Mouse (Mus musculus): Measurements from ENCODE around the gene Nrbf2. TPM values are rescaled to one million over a fixed set of nuclear protein-coding genes. Genes with fewer than 3 reads are reported as not detected.
A peak's percentile ranks its signal among the peaks of the same experiment; 100 is the strongest.

Nrbf2 gene
- polyA plus RNA-seq, 1 experiment from 2014 or later, result 42.5 TPM

DNA sequence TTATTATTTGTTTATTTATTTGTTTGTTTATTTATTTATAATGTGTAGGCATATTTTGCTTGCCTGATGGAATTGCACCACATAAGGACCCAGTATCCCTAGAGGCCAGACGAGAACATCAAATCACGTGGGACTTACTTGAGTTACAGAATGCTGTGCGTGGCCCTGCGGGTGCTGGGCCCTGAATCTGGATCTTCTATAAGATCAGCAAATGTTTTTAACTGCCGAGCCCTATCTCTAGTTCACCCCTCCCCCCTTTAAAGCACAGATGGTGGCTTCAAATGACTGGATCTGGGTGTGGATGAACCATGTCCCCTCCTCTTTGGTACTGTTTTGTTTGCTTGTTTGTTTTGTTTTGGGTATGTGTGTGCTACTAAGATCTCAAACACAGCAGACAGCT is 10.2 kb upstream of the Nrbf2 start:
- WGBS, result 76% methylated on average over 5 of the region's 5 CpGs
- ATAC-seq (ENCODE audit: insufficient number of reproducible peaks, insufficient read depth, low FRiP score, low TSS enrichment, low read depth), result no peak

DNA sequence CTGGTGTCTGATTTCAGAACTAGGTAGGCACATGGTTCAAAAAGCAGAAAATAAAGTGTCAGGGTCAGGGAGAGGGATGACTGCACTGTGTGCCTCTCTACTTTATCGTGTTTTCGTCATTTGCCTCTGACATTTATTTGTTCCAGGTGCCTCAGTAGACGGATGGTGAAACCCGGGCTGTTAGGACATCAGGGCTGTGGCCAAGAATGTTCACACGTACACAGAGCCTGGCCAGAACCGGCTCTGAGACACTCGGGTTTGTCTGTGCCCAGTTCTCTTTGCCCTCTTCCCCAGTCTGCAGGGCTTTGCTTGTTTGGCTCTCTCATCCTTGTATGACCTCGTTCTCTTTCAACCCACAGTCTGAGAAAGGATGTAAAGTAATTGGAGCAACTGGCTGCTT is 6.0 kb upstream of the Nrbf2 start:
- no peak overlapping the region for H3K27ac ChIP-seq
- no peaks in the 10 kb centered on the region for H3K36me3 ChIP-seq
- no peak overlapping the region for H3K9ac ChIP-seq (replicated peaks)
- no peak overlapping the region for H3K4me3 ChIP-seq (replicated peaks)
- H3K27me3 ChIP-seq, result no peaks in the 10 kb centered on the region
- 31% methylated on average over 8 of the region's 8 CpGs for WGBS
- no peaks in the 10 kb centered on the region; the same call in 1 of the 2 replicates for H3K4me1 ChIP-seq (replicated peaks)
- H3K4me2 ChIP-seq, result no peak overlapping the region
- H3K9me3 ChIP-seq, result no peaks in the 10 kb centered on the region
- no peak for ATAC-seq (ENCODE audit: insufficient number of reproducible peaks, insufficient read depth, low FRiP score, low TSS enrichment, low read depth)

More for the DNA sequence above, 10.2 kb upstream of the Nrbf2 start:
- H3K27me3 ChIP-seq, result no peaks in the 10 kb centered on the region
- H3K4me1 ChIP-seq (replicated peaks), result peaks cover 4% of the 10 kb centered on the region; the same call in 1 of the 2 replicates
- H3K9me3 ChIP-seq, result no peaks in the 10 kb centered on the region
- H3K36me3 ChIP-seq, result no peaks in the 10 kb centered on the region
- no peak overlapping the region for H3K27ac ChIP-seq
- no peak overlapping the region for H3K4me2 ChIP-seq
- no peak overlapping the region for H3K9ac ChIP-seq (replicated peaks)
- no peak overlapping the region for H3K4me3 ChIP-seq (replicated peaks)

DNA sequence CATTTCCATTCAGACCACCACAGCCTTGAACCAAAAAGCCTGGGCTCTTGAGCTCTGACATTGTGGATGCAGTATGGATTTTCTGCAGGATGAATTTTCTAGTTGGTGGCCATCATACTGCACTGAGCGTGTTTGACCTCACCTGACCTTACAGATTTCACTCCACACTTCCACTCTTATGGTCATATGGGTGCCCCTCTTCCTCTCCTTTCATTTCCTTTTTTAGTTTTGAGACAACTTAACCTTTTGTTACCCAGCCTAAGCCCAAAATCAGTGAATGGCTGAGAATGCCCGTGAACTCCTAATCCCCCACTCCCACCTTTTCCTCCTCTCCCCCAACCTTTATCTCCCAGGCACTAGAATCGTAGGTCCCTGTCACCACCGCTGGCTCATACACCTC is 5.5 kb upstream of the Nrbf2 start:
- WGBS, result 60% methylated on average over 4 of the region's 4 CpGs

DNA sequence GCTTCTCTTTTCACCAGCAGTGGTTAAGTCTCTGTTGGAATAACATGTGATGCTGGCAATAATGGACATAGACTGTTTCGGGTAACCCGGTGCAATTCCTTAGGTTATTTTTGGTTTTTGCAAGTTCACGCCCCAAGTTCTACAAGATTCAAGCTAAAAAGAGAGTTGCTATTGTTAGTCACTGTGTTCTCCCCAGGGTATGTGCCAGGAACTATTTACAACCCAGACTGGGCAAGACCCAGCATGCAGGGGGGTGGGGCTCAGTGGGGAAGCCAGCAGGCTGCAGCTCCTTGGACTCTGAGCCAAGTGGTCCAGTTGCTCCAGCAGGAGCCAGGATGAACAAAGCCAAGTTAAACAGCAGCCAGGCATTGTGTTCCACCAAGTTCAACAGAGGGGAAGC is 2.8 kb upstream of the Nrbf2 start:
- WGBS, result 73% methylated on average over 3 of the region's 3 CpGs
- no peak for ATAC-seq (ENCODE audit: insufficient number of reproducible peaks, insufficient read depth, low FRiP score, low TSS enrichment, low read depth)
- Histone ChIP-seq H3K4me2 (no peak overlapping the region), H3K36me3 (no peaks in the 10 kb centered on the region), H3K9me3 (no peaks in the 10 kb centered on the region), H3K9ac (replicated peaks) (no peak overlapping the region), H3K27ac (no peak overlapping the region), H3K4me1 (replicated peaks) (peaks cover 15% of the 10 kb centered on the region), H3K27me3 (no peaks in the 10 kb centered on the region), H3K4me3 (replicated peaks) (no peak overlapping the region)

More for the DNA sequence above, 5.5 kb upstream of the Nrbf2 start:
- Histone ChIP-seq H3K4me2 (no peak overlapping the region), H3K4me3 (replicated peaks) (no peak overlapping the region), H3K36me3 (no peaks in the 10 kb centered on the region), H3K27me3 (no peaks in the 10 kb centered on the region), H3K27ac (no peak overlapping the region), H3K4me1 (replicated peaks) (no peaks in the 10 kb centered on the region; the same call in 1 of the 2 replicates), H3K9ac (replicated peaks) (no peak overlapping the region), H3K9me3 (no peaks in the 10 kb centered on the region)
- no peak for ATAC-seq (ENCODE audit: insufficient number of reproducible peaks, insufficient read depth, low FRiP score, low TSS enrichment, low read depth)

DNA sequence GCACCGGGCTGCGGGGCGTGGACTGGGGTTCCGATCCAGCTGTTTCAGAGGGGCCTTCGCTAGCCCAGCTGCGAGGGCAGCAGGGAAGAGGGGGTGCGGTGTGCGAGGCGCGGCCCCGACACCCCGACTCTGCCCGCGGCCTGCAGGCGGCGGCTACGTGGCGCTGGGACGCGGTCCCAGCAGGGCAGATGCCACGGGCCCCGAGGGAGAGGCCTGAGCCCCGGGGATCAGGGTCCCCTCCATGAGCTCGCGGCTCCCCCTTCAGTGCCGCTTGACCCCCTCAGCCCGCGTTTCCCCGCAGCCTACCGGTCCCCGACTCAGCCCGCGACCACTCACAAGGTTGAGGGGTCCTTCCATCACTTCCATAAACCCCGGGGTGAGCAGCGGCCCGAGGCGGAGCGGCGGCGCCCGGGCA is 337 bp downstream of the Nrbf2 start:
- H3K9me3 ChIP-seq, result no peaks in the 10 kb centered on the region
- peak overlapping the region; percentile 92 for H3K4me3 ChIP-seq (replicated peaks)
- under 1% methylated on average over 41 of the region's 41 CpGs for WGBS
- ATAC-seq (ENCODE audit: insufficient number of reproducible peaks, insufficient read depth, low FRiP score, low TSS enrichment, low read depth), result no peak; the same call in 1 of the 2 replicates
- peak overlapping the region; percentile 91 for H3K9ac ChIP-seq (replicated peaks)
- H3K27me3 ChIP-seq, result no peaks in the 10 kb centered on the region
- H3K4me2 ChIP-seq, result peak overlapping the region; percentile 83
- H3K27ac ChIP-seq, result 0 out of 2 replicates have a peak overlapping the region, but pooled peaks have one; percentile 41
- peaks cover 23% of the 10 kb centered on the region for H3K4me1 ChIP-seq (replicated peaks)
- no peaks in the 10 kb centered on the region for H3K36me3 ChIP-seq

DNA sequence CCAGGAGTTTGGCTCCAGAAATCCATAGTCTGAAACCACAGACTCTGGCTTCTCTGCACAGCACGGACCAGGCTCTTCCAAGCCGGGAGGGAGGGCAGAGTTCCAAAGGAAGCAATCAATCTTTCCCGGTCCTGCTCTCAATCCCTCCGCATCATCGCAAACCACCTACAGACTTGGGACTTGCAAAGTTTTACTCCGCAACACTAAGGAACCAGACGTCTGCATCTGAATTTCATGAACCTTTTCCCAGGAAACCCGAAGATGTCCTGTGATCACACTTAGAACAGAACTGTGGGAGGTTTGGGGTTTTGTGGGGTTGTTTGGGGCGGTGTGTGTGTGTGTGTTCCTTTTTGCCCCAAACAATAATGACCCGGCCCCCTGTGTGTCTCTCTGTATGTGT is 794 bp downstream of the Nrbf2 start:
- Histone ChIP-seq H3K4me1 (replicated peaks) (peaks cover 23% of the 10 kb centered on the region), H3K9me3 (no peaks in the 10 kb centered on the region)
- 2% methylated on average over 10 of the region's 10 CpGs for WGBS

DNA sequence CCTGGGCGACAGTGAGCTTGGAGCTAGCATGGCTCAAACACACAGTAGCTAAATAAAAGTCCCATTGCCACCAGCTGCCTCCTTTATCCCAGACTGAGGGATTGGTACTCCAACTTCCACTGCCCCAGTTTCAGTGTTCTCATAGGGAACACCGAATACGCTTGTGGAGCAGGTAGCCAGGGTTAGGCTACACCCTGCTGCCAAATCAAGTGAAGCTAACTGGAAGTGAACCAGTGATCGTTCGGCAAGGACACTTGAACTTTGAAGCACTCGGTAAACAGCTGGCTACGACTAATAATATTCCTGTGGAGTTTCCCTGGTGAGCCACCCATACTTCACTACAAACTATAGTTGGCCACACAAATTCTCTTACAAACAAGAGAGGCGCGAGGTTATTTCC is 1.6 kb downstream of the Nrbf2 start:
- peak overlapping the region; percentile 92 for H3K4me3 ChIP-seq (replicated peaks)
- 85% methylated on average over 9 of the region's 9 CpGs for WGBS

More for the DNA sequence above, 794 bp downstream of the Nrbf2 start:
- H3K4me2 ChIP-seq, result peak overlapping the region; percentile 83
- ATAC-seq (ENCODE audit: insufficient number of reproducible peaks, insufficient read depth, low FRiP score, low TSS enrichment, low read depth), result no peak
- H3K36me3 ChIP-seq, result no peaks in the 10 kb centered on the region
- 0 out of 2 replicates have a peak overlapping the region, but pooled peaks have one; percentile 41 for H3K27ac ChIP-seq
- peak overlapping the region; percentile 91 for H3K9ac ChIP-seq (replicated peaks)
- H3K27me3 ChIP-seq, result no peaks in the 10 kb centered on the region
- peak overlapping the region; percentile 92 for H3K4me3 ChIP-seq (replicated peaks)

DNA sequence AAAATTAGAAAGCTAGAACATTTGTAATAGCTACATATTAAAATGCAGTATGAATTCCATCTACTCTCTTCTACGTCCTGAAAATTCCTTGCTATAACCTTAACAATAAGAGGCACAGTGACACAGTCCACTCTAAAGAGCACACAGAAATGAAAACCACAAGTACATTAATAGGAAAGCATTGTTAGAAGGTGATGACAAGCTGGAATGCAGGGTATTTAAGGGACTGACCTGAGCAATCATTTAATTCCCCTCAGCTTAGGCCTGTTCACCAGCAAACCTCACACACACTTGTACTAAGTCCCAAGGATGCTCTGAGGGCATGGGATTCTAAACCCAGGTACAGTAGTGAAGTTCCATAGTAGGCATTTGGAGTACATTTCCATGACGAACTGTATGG is 2.6 kb downstream of the Nrbf2 start:
- Histone ChIP-seq H3K4me3 (replicated peaks) (no peak overlapping the region), H3K9ac (replicated peaks) (no peak overlapping the region), H3K36me3 (no peaks in the 10 kb centered on the region), H3K27me3 (no peaks in the 10 kb centered on the region), H3K27ac (no peak overlapping the region), H3K4me2 (no peak overlapping the region), H3K9me3 (no peaks in the 10 kb centered on the region), H3K4me1 (replicated peaks) (peaks cover 23% of the 10 kb centered on the region)
- ATAC-seq (ENCODE audit: insufficient number of reproducible peaks, insufficient read depth, low FRiP score, low TSS enrichment, low read depth), result no peak
- 62% methylated on average over 2 of the region's 2 CpGs for WGBS

More for the DNA sequence above, 1.6 kb downstream of the Nrbf2 start:
- no peaks in the 10 kb centered on the region for H3K27me3 ChIP-seq
- H3K36me3 ChIP-seq, result no peaks in the 10 kb centered on the region
- no peak overlapping the region for H3K27ac ChIP-seq
- peak overlapping the region; percentile 91; the same call in 1 of the 2 replicates for H3K9ac ChIP-seq (replicated peaks)
- H3K4me1 ChIP-seq (replicated peaks), result peaks cover 23% of the 10 kb centered on the region
- no peaks in the 10 kb centered on the region for H3K9me3 ChIP-seq
- H3K4me2 ChIP-seq, result peak overlapping the region; percentile 83
- no peak for ATAC-seq (ENCODE audit: insufficient number of reproducible peaks, insufficient read depth, low FRiP score, low TSS enrichment, low read depth)

DNA sequence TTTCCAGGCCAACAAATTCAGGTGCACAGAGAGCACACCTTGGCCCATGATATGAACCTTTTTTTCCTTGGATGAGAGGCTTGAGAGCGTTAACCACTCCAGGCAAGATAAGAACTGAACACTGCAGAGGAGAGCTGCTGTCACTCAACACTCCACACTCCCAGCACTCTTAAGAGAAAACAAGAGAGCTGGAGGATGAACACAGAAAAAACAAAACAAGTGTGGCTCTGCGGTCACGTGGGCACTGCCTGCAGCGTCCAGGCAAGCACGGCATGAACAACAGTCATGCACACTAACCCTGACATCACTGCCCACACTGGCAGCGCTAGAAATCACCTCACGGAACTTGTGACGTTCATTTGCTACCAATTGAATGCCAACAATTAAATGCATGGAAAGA is 3.3 kb downstream of the Nrbf2 start:
- Histone ChIP-seq H3K27me3 (no peaks in the 10 kb centered on the region), H3K36me3 (no peaks in the 10 kb centered on the region), H3K4me3 (replicated peaks) (no peak overlapping the region), H3K9ac (replicated peaks) (no peak overlapping the region), H3K4me1 (replicated peaks) (peaks cover 23% of the 10 kb centered on the region), H3K9me3 (no peaks in the 10 kb centered on the region), H3K27ac (no peak overlapping the region), H3K4me2 (no peak overlapping the region)
- no peak for ATAC-seq (ENCODE audit: insufficient number of reproducible peaks, insufficient read depth, low FRiP score, low TSS enrichment, low read depth)
- 88% methylated on average over 8 of the region's 8 CpGs for WGBS

DNA sequence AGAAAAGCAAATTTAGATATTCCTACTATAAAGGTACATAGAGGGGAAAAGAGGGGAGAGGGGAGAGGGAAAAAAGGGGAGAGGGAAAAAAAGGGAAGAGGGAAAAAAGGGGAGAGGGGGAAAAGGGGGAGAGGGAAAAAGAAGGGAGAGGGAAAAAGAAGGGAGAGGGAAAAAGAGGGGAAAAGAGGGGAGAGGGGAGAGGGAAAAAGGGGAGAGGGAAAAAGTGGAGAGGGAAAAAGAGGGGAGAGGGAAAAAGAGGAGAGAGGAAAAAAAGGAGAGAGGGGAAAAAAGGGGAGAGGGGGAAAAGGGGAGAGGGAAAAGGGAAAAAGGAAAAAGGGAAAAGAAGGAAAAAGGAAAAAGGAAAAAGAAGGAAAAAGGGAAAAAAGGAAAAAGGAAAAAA is 9.2 kb downstream of the Nrbf2 start:
- H3K27ac ChIP-seq, result no peak overlapping the region
- no peak for ATAC-seq (ENCODE audit: insufficient number of reproducible peaks, insufficient read depth, low FRiP score, low TSS enrichment, low read depth)
- no peak overlapping the region for H3K9ac ChIP-seq (replicated peaks)
- H3K27me3 ChIP-seq, result no peaks in the 10 kb centered on the region
- no peaks in the 10 kb centered on the region for H3K4me1 ChIP-seq (replicated peaks)
- H3K4me3 ChIP-seq (replicated peaks), result no peak overlapping the region
- H3K9me3 ChIP-seq, result no peaks in the 10 kb centered on the region
- H3K36me3 ChIP-seq, result peaks cover 39% of the 10 kb centered on the region
- H3K4me2 ChIP-seq, result no peak overlapping the region

DNA sequence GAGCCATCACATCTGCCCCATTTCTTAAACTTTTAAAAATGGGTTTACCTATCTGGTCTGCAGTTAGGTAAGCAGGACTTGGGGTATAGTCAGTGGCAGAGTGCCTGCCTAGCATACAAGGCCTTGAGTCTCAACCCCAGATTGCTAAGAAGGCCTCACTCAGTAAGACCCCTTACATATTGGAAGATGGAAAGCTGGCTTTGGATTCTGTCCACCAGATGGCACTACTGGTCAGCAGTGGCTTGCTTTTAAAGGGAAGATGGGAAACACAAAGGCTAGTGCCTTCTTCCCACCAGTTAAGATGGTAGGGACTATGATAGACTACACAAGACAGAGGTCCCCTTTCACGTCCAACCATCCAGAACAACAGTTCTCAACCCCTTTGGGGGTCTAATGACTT is 20.3 kb downstream of the Nrbf2 start:
- no peak overlapping the region for H3K4me3 ChIP-seq (replicated peaks)
- no peaks in the 10 kb centered on the region for H3K27me3 ChIP-seq
- H3K27ac ChIP-seq, result no peak overlapping the region
- H3K9ac ChIP-seq (replicated peaks), result no peak overlapping the region
- ATAC-seq (ENCODE audit: insufficient number of reproducible peaks, insufficient read depth, low FRiP score, low TSS enrichment, low read depth), result no peak
- WGBS, result 56% methylated on average over 1 of the region's 1 CpGs
- no peaks in the 10 kb centered on the region for H3K4me1 ChIP-seq (replicated peaks)
- 0 out of 2 replicates have a peak, but pooled peaks cover 3% of the 10 kb centered on the region for H3K9me3 ChIP-seq
- H3K4me2 ChIP-seq, result no peak overlapping the region
- H3K36me3 ChIP-seq, result peaks cover 35% of the 10 kb centered on the region

DNA sequence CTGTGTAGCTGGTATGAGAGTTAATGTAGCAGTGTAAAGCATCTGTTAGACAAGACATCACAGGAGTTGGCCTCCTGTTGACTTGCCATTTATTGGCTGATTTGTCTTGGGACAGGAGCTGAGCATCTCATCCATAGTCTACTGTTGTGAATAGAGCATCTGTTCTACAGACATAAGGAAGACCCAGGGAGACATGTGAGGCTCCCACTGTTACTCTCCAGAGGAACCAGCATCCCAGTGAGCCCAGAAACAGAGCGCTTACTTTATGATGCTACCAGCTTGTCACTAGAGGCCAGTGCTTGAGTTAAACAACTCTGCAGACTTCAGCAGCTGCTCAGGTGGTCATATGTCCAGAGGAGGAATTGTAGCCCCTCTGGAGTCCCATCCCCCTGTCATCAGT is 32.0 kb downstream of the Nrbf2 start:
- no peak for ATAC-seq (ENCODE audit: insufficient number of reproducible peaks, insufficient read depth, low FRiP score, low TSS enrichment, low read depth)
- Histone ChIP-seq H3K27me3 (no peaks in the 10 kb centered on the region), H3K4me1 (replicated peaks) (no peaks in the 10 kb centered on the region), H3K9me3 (no peaks in the 10 kb centered on the region), H3K4me2 (no peak overlapping the region), H3K4me3 (replicated peaks) (no peak overlapping the region), H3K27ac (no peak overlapping the region), H3K36me3 (peaks cover 79% of the 10 kb centered on the region), H3K9ac (replicated peaks) (no peak overlapping the region)
- WGBS, result 87% methylated on average over 1 of the region's 1 CpGs

Data from limb, embryonic 12.5 days (tissue).